Mouse (Mus musculus) intestine, embryonic 16.5 days (tissue): ENCODE measurements around the gene Crygn. TPM values are rescaled to one million over a fixed set of nuclear protein-coding genes. Genes with fewer than 3 reads are reported as not detected.

Source experiments
- ATAC-seq: fragments of 200-750 bp; cut with Nextera tagmentation; 2 replicates; pipeline ENCODE4 v1.8.0; 2017; ENCODE audit warnings: moderate TSS enrichment, moderate library complexity
- H3K27ac ChIP-seq: fragments of 300-500 bp; sonication (generic); 2 replicates; pipeline ENCODE4 v1.5.1; 2014; ENCODE audit warnings: mild to moderate bottlenecking, low read length
- H3K27me3 ChIP-seq: fragments of 300-500 bp; sonication (generic); replicated peaks from 2 replicates; pipeline ENCODE4 v1.6.1; 2014; ENCODE audit warnings: low read length, control low read depth, mixed read lengths; ENCODE audit not compliant: control insufficient read depth, insufficient read depth
- H3K36me3 ChIP-seq: fragments of 300-500 bp; sonication (generic); 2 replicates; pipeline ENCODE4 v1.6.1; 2014; ENCODE audit warnings: low read length, control low read depth; ENCODE audit not compliant: control insufficient read depth, insufficient read depth
- H3K4me1 ChIP-seq: fragments of 300-500 bp; sonication (generic); 2 replicates; pipeline ENCODE4 v1.6.1; 2014; ENCODE audit warnings: low read length, control low read depth, mixed read lengths; ENCODE audit not compliant: control insufficient read depth, insufficient read depth
- H3K4me2 ChIP-seq: fragments of 300-500 bp; sonication (generic); 2 replicates; pipeline ENCODE4 v1.6.1; 2014; ENCODE audit warnings: low read depth, low read length, control low read depth
- H3K4me3 ChIP-seq: fragments of 300-500 bp; sonication (generic); 2 replicates; pipeline ENCODE4 v1.5.1; 2014; ENCODE audit warnings: mild to moderate bottlenecking, low read length
- H3K9ac ChIP-seq: fragments of 300-500 bp; sonication (generic); 2 replicates; pipeline ENCODE4 v1.6.1; 2014; ENCODE audit warnings: low read depth, low read length
- H3K9me3 ChIP-seq: fragments of 300-500 bp; sonication (generic); 2 replicates; pipeline ENCODE4 v1.6.1; 2016; ENCODE audit warnings: low read length, control low read depth; ENCODE audit not compliant: control insufficient read depth
- WGBS: fragments of 180-500 bp; shearing (Covaris S2); extraction: QIAGEN DNeasy Blood & Tissue Kit; methylation state at CpG from one replicate; pipeline ENCODE4 v1.1.7; 2014; 5-methylcytosine and 5-hydroxymethylcytosine counted together
- polyA plus RNA-seq: library from polyadenylated mRNA; unstranded; fragments of >200 nt; fragmentation: Nextera tagmentation; extraction: Ambion mirVana; gene quantifications from 2 replicates; pipeline ENCODE4 v1.2.1, GENCODE M21; 2015

Gene Crygn
- polyA plus RNA-seq, 1 experiment from 2014 or later = 1.0 TPM

DNA sequence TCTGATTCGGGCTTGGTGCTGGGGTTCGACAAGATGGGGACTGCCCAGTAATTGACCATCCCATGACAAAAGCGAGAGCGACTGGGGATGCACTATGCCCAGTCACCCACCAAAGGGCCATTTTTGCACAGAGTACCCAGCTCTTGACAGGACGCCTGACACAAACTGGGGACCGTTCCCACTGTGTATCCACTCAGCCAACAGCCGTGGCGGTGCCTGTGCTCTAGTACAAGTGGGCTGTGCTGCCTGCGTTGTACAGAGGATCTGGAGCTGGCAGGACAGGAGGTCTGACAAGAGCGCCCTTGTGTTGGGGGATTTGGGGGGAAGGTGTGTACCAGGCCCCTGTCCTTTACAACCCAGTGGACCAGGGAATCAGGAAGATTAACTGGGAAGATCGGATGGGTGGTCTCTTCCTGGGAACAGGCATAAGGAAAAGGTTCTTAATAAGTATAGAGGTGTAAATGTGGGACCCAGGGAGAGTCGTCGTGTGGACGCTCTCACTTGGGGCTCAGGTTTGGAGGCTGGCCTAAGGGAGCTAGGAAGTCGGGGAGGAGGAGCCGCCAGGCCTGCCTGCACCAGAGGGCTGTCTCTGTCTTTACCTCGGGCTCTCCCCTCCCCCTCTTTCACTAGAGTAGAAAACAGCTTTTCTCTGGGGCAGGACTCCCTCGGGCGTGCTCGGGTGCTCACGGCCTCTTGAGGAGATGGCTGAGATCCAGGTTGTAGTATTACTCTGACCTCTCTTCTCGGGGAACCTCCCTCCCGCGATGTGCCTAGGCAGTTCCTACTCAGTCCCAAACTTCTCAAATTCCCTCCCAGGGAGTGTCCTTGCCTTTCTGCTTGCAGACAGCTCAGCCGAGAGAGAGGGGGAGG, 6.3 kb downstream of the Crygn start:
- Histone ChIP-seq H3K9me3 (no peaks in the 10 kb centered on the region), H3K27ac (peak overlapping the region; percentile 93), H3K4me1 (peaks cover 38% of the 10 kb centered on the region), H3K27me3 (no peaks in the 10 kb centered on the region), H3K4me3 (peak overlapping the region; percentile 59), H3K9ac (peak overlapping the region; percentile 87), H3K4me2 (peak overlapping the region; percentile 82), H3K36me3 (no peaks in the 10 kb centered on the region)
- WGBS = 2% methylated on average over 25 of the region's 25 CpGs
- ATAC-seq = peak; percentile 72

GRCm38 (mm10) chr5:24750321-24751304, 7.2 kb downstream of the Crygn start:
- H3K27ac ChIP-seq = peak overlapping the region; percentile 93
- peak overlapping the region; percentile 87 for H3K9ac ChIP-seq
- WGBS = under 1% methylated on average over 59 of the region's 59 CpGs
- H3K27me3 ChIP-seq = no peaks in the 10 kb centered on the region
- peaks cover 38% of the 10 kb centered on the region for H3K4me1 ChIP-seq
- peak overlapping the region; percentile 59 for H3K4me3 ChIP-seq
- H3K4me2 ChIP-seq = peak overlapping the region; percentile 82
- no peaks in the 10 kb centered on the region for H3K9me3 ChIP-seq
- no peaks in the 10 kb centered on the region for H3K36me3 ChIP-seq
- ATAC-seq = peak; percentile 79

- Histone ChIP-seq H3K27me3 (no peaks in the 10 kb centered on the region), H3K4me1 (peaks cover 35% of the 10 kb centered on the region), H3K36me3 (no peaks in the 10 kb centered on the region), H3K9me3 (no peaks in the 10 kb centered on the region), H3K4me2 (peak overlapping the region; percentile 82), H3K27ac (peak overlapping the region; percentile 65), H3K4me3 (peak overlapping the region; percentile 59), H3K9ac (peak overlapping the region; percentile 87; the same call in 1 of the 2 replicates)
- ATAC-seq = no peak
- 60% methylated on average over 5 of the region's 5 CpGs for WGBS
Measured at GRCm38 (mm10) chr5:24749731-24750130, 8.1 kb downstream of the Crygn start.

DNA sequence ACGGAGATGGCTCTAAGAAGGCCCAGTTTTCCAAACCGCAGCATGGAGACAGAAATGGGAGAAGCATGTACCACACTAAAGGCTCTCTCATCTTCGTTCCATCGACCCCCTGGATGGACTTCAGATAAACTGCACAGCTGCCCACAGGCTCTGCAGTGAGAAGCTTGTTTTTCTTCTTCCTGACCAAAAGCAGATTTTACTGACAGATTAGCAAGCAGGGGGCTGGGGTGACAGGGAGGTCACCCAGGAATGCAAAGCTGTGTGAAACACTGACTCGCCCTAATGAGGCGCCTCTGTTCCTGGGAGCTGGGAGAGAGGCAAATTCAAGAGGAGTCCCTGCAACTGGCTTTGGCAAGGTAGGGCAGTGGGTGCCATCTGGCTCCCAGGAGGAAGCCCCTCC, 10.3 kb downstream of the Crygn start:
- Histone ChIP-seq H3K4me3 (no peak overlapping the region), H3K9me3 (no peaks in the 10 kb centered on the region), H3K4me2 (no peak overlapping the region), H3K27me3 (no peaks in the 10 kb centered on the region), H3K9ac (0 out of 2 replicates have a peak overlapping the region, but pooled peaks have one; percentile 43), H3K36me3 (no peaks in the 10 kb centered on the region), H3K27ac (0 out of 2 replicates have a peak overlapping the region, but pooled peaks have one; percentile 18), H3K4me1 (peaks cover 35% of the 10 kb centered on the region)
- WGBS = 21% methylated on average over 6 of the region's 6 CpGs
- no peak for ATAC-seq

GRCm38 (mm10) chr5:24743956-24744355, 13.9 kb downstream of the Crygn start:
- no peaks in the 10 kb centered on the region for H3K36me3 ChIP-seq
- peaks cover 23% of the 10 kb centered on the region for H3K4me1 ChIP-seq
- no peaks in the 10 kb centered on the region for H3K27me3 ChIP-seq
- no peak overlapping the region for H3K4me2 ChIP-seq
- WGBS = 89% methylated on average over 10 of the region's 10 CpGs
- H3K4me3 ChIP-seq = no peak overlapping the region
- H3K9me3 ChIP-seq = no peaks in the 10 kb centered on the region
- ATAC-seq = no peak
- H3K9ac ChIP-seq = no peak overlapping the region
- H3K27ac ChIP-seq = no peak overlapping the region

GRCm38 (mm10) chr5:24741172-24741885, 16.5 kb downstream of the Crygn start:
- H3K9ac ChIP-seq = peak overlapping the region; percentile 48
- WGBS = 68% methylated on average over 15 of the region's 15 CpGs
- no peaks in the 10 kb centered on the region for H3K36me3 ChIP-seq
- H3K4me3 ChIP-seq = no peak overlapping the region
- no peaks in the 10 kb centered on the region for H3K9me3 ChIP-seq
- H3K4me2 ChIP-seq = no peak overlapping the region
- H3K27ac ChIP-seq = peak overlapping the region; percentile 53
- peaks cover 14% of the 10 kb centered on the region for H3K4me1 ChIP-seq
- H3K27me3 ChIP-seq = no peaks in the 10 kb centered on the region
- peak; percentile 72 for ATAC-seq

- Histone ChIP-seq H3K36me3 (no peaks in the 10 kb centered on the region), H3K9me3 (no peaks in the 10 kb centered on the region), H3K27ac (peak overlapping the region; percentile 84), H3K4me1 (peaks cover 14% of the 10 kb centered on the region), H3K4me2 (peak overlapping the region; percentile 20; the same call in 1 of the 2 replicates), H3K4me3 (no peak overlapping the region), H3K9ac (peak overlapping the region; percentile 26; the same call in 1 of the 2 replicates), H3K27me3 (no peaks in the 10 kb centered on the region)
- ATAC-seq = peak; percentile 76
- 41% methylated on average over 15 of the region's 15 CpGs for whole genome bisulfite sequencing
Measured at GRCm38 (mm10) chr5:24739141-24739753, 18.6 kb downstream of the Crygn start.

GRCm38 (mm10) chr5:24738517-24738916, 19.3 kb downstream of the Crygn start:
- H3K27ac ChIP-seq = no peak overlapping the region
- H3K9me3 ChIP-seq = no peaks in the 10 kb centered on the region
- peaks cover 17% of the 10 kb centered on the region for H3K4me1 ChIP-seq
- 58% methylated on average over 1 of the region's 1 CpGs for WGBS
- H3K4me2 ChIP-seq = no peak overlapping the region
- H3K27me3 ChIP-seq = no peaks in the 10 kb centered on the region
- H3K36me3 ChIP-seq = no peaks in the 10 kb centered on the region
- ATAC-seq = no peak
- H3K9ac ChIP-seq = no peak overlapping the region
- H3K4me3 ChIP-seq = no peak overlapping the region
